Mouse (Mus musculus): ENCODE data around the gene Sbf1.

Sbf1 gene

DNA sequence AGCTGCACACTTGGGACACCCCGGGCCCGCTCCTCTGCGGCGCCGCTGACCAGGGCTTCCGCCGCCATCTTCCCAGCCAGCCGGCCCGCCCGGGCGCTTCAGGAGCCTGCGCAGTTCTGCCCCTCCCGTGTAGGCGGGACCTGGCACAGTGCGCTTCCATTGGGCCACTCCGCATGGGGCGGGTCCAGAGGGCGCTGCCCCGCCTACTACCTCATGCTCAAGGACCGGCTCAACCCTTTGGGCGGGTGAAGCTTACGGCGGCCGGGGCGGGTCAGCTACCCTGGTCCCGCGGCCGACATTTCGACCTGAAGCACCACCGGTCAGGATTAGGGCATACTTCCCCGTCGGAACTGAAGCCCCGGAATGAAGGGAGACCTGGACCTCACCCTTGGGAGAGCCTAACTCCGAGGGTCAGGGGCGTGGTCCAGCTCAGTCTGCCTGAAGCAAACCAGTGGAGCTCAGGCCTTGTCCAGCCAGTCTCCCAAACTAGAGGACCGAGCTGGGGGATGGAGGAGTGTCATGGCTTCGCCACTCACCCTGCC is at the start of gene Sbf1:
Sbf1 (minus strand) TSS at position 122 of the 542 bp plus-strand sequence.
- peak; percentile 98 for DNase-seq (ENCODE audit: low spot score)

DNA sequence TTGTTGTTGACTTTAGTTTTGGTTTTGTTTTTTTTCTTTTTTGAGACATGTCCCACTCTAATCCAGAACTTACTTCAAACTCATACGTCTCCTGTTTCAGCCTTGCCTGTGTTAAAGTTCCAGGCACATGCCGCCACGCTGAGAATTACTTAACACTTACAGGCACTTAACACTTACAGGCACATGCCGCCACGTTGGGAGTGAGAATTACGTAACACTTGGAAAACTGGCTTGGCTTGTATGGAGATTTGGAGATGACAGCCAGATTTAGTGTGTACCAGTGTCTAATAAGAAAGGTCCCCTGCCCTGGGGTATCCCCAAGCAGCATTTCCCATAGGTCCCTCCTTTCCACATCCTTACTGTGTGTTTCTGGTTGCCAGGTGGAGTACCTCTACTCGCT is 47.9 kb upstream of the Sbf1 start:
- no peak for DNase-seq (ENCODE audit: low spot score)

DNA sequence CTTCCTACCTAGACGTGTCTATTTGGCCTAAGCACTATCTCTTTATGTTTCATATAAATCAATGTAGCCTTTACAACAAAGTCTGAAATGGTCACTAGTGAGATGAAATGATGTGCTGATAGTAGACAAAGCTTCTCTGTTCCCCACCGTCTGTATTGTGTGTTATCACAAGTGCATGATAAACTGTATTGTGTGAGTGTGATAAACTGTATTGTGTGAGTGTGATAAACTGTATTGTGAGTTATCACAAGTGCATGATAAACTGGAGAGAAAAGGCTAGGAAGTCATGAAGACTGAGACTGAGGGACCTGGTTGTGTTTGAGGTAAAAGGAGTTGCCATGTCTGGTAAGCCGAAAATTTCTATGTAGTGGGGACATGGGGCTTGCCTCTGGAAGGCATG is 43.7 kb upstream of the Sbf1 start:
- no peak for DNase-seq (ENCODE audit: low spot score)

GRCm38 (mm10) chr15:89356372-89356771 is 41.3 kb upstream of the Sbf1 start:
- peak; percentile 69 for DNase-seq (ENCODE audit: low spot score)

GRCm38 (mm10) chr15:89355241-89356187 is 40.4 kb upstream of the Sbf1 start, which contains the start of the genes Lmf2 and Ncaph2:
TSS of gene Lmf2 (minus strand) at chr15:89355659.
TSS of gene Ncaph2 (plus strand) at chr15:89355719.
- DNase-seq (ENCODE audit: low spot score): peak; percentile 93

- DNase-seq (ENCODE audit: low spot score): no peak
Measured at GRCm38 (mm10) chr15:89354455-89354854, 39.3 kb upstream of the Sbf1 start.

- no peak for DNase-seq (ENCODE audit: low spot score)
Measured at GRCm38 (mm10) chr15:89353837-89354236, 38.7 kb upstream of the Sbf1 start.

DNA sequence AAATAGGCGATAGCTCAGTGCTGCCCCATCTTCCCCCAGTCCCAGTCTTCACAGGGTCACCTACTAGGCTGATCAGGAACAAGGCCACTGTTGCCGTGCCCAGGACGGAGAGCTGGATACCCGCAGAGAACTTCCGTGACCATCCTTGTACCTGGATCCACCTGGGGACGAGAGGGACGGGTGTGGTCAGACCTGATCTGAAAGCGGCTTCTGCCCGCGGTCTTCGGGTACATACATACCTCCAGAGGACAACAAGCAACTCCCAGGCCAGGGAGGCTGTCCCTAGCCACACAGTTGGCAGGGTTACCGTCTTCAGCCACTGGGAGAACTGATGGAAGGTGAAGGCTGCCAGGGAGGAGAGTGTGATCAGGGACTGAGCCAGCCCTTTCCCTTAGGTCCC is 37.7 kb upstream of the Sbf1 start:
- DNase-seq (ENCODE audit: low spot score): no peak

- DNase-seq (ENCODE audit: low spot score): no peak
Measured at GRCm38 (mm10) chr15:89352054-89352453, 36.9 kb upstream of the Sbf1 start.

- DNase-seq (ENCODE audit: low spot score): no peak
Measured at GRCm38 (mm10) chr15:89351302-89351701, 36.2 kb upstream of the Sbf1 start.

DNA sequence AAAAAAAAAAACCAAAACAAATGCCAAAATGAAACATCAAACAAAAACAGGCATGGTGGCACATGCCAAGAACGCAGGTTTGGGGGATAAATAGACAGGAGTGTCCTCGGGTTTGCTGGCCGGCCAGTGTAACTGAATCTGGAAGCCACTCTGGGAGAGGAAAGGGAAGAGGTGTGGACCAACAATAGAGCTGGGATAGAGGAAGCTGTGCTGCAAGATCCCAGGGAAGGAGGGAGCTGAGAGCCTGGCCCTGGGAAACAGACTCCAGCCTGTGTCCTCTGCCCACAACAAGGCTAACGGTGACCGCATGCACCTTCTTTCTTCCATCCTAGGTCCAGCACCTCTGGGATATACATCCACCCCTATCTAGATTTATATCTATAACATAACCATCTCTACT is 35.3 kb upstream of the Sbf1 start:
- no peak for DNase-seq (ENCODE audit: low spot score)

GRCm38 (mm10) chr15:89343325-89343724 is 28.2 kb upstream of the Sbf1 start:
- no peak for DNase-seq (ENCODE audit: low spot score)

GRCm38 (mm10) chr15:89341678-89342077 is 26.6 kb upstream of the Sbf1 start:
- no peak for DNase-seq (ENCODE audit: low spot score)

DNA sequence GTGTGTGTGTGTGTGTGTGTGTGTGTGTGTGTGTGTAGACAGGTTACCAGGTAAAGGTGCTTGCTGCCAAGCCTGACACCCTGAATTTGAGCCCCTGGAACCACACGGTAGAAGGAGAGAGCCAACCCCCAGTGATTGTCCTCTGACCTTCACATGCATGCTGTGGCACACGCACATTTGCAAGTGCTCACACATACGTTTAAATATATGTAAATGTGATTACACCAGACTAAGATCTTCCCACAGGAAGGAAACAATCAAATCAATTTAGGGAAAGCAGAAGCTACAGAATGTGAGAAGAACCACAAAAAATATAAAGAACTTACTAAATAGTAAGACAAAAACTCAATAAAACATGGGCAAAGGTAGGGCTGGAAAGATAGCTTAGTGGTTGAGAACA is 25.0 kb upstream of the Sbf1 start:
- DNase-seq (ENCODE audit: low spot score): no peak

GRCm38 (mm10) chr15:89339696-89340095 is 24.6 kb upstream of the Sbf1 start:
- DNase-seq (ENCODE audit: low spot score): no peak

GRCm38 (mm10) chr15:89336422-89336821 is 21.3 kb upstream of the Sbf1 start:
- no peak for DNase-seq (ENCODE audit: low spot score)

- no peak for DNase-seq (ENCODE audit: low spot score)
Measured at GRCm38 (mm10) chr15:89334774-89335537, 19.8 kb upstream of the Sbf1 start.

DNA sequence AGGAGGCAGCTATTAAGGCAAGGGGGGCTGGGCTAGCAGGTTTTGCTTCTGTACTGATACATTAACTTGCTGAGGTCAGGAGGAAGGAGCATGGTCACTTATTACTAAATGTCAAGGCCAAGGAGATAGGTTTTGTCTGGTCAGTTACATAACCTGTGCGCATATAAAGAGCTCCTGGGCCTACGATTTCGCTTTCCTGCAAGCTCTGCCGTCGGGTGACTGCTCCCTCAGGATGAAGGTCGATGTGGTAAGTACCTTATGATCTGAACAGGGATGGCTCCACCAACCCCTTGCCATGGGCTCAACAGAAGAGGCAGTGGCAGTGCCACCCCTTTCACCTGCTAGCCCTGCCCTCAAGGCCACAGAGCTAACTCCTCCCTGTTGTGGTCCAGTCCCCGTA is 19.2 kb upstream of the Sbf1 start, which contains the start of gene Miox:
Miox (plus strand) TSS at position 128 of the 400 bp plus-strand sequence.
- no peak for DNase-seq (ENCODE audit: low spot score)

DNA sequence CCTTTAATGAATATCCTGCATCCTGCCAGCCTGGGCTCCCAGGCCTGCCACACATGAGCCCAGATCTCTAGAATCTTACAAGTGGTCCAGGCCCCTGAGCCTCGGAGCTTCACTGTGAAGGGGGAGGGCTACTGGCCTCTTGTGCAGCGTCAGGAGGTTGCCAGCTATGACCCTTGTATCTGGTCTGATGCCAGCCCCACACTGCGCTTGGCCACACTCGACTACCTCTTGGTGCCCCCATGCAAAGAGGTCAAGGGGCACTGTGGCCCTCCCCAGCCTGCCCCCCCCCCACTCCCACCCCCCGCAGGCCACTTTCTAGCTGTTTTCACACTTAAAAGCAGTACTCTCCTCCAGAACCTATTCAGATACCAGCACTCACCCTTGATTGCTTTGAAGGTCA is 11.3 kb upstream of the Sbf1 start:
- no peak for DNase-seq (ENCODE audit: low spot score)

DNA sequence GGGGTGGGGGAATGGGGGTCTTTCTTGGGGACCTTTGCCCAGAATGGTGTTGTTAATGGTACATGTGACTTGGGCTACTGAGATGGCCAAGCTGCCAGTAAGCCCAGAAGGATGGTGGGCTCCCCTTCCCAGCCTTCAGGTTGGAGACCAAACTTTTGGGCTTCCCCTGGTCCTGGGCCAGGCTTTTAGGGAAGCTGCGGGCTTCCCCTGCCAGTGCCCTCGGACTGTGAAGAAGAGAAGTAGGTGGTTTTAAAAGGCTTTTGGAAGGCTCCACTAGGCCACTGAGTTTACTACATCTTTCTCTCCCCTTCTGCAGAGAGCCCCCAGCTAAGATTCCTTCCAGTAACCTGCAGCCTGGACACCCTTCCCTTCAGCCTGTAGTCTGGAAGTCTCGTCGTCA is 8.5 kb upstream of the Sbf1 start:
- no peak for DNase-seq (ENCODE audit: low spot score)

GRCm38 (mm10) chr15:89322670-89323522 is 7.8 kb upstream of the Sbf1 start, which contains the start of gene Adm2:
TSS of gene Adm2 (plus strand) at chr15:89322720.
- no peak for DNase-seq (ENCODE audit: low spot score)

- DNase-seq (ENCODE audit: low spot score): no peak
Measured at GRCm38 (mm10) chr15:89321264-89321663, 6.2 kb upstream of the Sbf1 start.
